Mouse (Mus musculus) right cerebral cortex, postnatal 4 days (tissue): ENCODE results near the gene Gm10778.
A peak's percentile ranks its signal among the peaks of the same experiment; 100 is the strongest.

Source experiments
- DNase-seq: peaks from one replicate; pipeline ENCODE4 v3.0.0-alpha.2; 2022

Gene Gm10778

DNA sequence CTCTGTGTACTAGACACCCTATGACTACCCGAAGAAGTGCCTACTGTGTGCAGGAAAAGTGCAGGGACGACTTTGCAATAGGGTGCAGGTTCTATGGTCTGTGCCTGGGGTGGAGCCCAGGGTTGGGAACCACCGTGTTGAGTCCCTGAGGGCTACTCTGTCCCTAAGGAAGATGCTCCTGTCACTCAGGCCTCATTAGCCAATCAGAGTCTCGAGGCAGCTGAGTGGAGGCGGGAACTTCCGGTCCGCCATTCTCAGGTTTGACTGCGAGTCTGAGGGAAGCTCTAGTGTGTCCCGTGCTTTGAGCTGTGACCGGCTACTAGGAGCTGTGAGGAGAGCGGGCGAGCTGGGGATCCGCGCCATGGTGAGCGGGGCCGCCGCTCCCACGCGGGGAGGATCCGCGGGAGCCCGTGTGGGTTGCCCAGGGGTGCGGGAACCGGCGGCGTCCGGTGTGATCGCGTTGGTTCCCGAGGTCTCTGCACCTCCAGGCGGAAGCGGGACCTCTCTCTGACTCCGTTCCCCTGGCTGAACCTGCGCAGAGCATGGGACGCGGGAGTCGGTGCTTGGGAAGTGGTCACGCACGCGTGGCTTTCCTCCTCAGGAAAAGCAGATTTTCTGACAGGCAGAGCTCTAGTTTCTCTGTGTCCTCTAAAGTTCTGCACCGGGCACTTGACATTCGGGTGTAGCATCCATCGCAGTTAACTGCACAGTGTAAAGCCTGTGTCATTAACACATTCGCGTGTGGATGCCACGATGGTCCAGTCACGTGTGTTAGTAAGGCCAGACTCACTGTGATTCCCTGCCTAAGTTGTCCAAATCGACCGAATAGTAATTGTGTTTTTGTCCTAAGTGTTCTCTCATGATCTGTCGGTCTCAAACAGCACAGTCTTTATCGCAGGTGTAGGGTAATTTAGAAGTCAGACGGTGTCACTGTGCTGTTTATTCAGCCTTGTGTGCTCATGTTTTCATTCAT is at the start of gene Gm10778:
Gene Gm10778 (plus strand): TSS at position 257 of the 973 bp plus-strand sequence.
- peak; percentile 80 for DNase-seq

DNA sequence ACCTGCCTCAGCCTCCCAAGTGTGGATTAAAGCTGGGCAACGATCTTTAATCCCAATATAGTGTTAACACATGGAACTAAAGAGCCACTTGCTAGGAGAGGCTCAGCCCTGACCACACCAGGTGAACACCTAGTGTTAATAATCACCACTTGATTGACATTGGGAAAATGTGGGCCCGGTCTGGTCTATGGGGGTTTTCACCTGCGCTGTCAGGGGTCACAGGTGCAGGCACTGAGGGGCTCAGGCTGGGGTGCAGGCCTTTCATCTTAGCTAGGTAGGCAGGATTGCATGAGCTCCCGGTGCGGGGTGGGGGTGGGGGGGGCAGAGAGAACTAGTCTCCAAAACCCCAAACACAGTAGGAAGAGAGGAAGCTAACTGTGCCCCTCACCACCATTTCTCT is 49.2 kb upstream of the Gm10778 start:
- DNase-seq, result no peak

DNA sequence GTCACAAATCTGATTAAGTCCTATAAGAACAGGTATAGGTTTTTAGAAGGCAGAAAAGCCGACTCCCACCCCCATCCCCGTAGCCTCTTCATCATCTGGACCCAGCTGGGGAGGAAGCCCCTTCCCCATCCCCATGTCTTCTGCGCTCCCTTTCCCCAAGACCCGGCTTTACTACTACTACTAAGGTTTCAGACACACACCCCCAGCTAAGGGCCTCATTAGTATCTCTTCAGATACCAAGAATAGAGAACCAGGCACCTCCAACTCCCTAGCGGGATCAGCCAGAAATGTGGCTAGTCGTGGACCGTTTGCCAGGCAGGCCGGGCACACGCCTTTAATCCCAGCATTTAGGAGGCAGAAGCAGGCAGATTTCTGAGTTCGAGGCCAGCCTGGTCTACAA is 48.8 kb upstream of the Gm10778 start:
- no peak for DNase-seq

GRCm38 (mm10) chr10:81600738-81601203 is 48.1 kb upstream of the Gm10778 start, which contains the start of gene Tle6:
Gene Tle6, minus strand, starts transcription at chr10:81601073.
- peak; percentile 97 for DNase-seq

GRCm38 (mm10) chr10:81601396-81601905 is 47.4 kb upstream of the Gm10778 start:
- no peak for DNase-seq

GRCm38 (mm10) chr10:81602741-81603151 is 46.1 kb upstream of the Gm10778 start:
- DNase-seq, result no peak

DNA sequence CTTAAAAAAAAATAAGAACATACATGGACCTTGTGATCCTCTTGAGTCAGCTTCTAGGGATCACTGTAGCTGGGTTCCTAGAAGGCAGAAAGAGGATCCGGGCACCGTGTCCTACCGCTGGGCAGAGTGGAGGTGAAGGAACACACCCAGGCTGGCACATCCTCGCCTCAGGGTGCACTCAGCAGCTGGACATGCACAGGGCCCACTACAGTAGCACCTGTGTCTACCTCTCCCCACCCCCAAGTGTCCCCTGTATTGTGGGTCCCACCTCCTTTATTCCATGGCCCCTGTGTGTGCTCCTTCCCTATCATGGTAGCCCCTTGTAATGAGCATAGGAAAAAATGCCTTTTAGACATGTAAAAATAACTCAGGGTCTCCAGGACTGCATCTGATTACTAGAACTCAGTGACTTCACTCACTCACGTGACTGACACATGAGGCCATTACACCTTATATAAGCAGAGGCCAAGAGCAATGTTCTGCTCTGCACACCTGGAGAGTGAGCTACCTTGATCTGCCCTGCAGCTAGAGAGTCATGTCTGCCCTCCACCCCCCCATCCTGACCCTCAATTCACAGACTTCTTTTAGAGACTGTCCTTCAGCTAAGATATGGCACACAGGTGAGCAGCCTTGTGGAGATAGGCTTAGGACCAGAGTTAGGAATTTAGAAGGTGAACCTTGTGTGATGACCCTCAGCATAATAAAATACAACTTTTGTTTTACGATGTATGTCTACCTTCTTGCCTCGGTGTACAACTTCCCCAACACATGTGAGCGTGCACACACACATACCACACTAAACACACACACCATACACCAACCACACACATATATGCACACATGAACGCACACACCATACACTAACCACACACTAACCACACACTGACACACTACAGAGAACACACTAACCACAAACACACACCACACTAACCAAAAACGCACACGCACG is 44.6 kb upstream of the Gm10778 start:
- no peak for DNase-seq

- peak; percentile 94 for DNase-seq
These were observed 43.7 kb upstream of the Gm10778 start for GRCm38 (mm10) chr10:81604968-81605665.

DNA sequence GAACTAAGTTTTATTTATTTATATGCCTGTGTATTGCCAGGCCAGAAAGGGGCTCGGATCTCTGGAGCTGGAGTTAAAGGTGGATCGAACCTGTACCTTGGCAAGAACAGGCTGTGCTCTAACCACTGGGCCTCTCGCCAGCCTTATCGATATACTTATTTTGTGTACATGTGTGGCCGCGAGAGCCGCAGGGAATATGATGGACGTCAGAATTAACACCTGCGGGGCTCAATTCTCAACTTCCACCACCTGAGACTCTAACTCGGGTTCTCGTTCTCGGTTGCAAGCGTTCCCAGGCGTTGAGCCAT is 43.2 kb upstream of the Gm10778 start:
- no peak for DNase-seq

GRCm38 (mm10) chr10:81605974-81606751 is 42.7 kb upstream of the Gm10778 start, which contains the start of gene BC025920:
Gene BC025920, plus strand, starts transcription at chr10:81606270.
- DNase-seq, result peak; percentile 84

DNA sequence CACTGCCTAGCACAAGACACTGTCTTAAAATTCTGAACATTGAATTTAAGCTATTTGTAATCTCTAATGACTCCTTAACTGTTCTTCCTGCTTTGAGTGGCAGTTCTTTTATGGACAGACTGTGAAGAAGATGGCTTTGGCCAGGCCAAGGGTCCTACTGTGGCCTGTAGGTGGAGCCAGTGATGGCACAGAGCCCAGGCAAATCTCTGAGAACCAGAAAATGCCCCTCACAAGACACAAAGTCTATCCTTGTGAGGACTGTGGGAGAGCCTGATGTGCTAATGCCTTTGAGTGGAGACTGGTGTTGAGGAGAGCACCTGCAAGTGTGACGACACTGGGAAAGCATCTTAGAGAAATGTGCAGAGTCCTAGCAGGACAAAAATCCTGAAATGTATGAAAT is 40.6 kb upstream of the Gm10778 start:
- no peak for DNase-seq

DNA sequence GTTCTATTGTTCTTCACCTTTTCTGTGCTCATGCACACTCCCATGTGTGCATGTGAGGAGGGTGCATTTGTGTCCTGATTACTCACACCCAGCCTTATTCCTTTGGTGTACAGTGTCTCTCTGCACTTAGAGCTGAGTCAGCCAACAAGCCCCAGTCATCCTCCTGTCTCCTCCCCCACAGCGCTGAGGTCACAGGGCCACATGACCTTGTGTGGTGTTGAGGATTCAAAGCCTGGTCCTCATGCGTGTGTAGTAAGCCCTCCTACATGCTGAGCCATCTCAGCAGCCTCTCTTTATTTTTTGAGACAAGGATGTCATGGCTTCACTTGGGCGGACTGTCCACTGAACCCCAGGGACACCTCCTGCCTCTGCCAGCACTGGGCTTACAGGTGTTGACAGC is 36.1 kb upstream of the Gm10778 start:
- DNase-seq, result no peak

DNA sequence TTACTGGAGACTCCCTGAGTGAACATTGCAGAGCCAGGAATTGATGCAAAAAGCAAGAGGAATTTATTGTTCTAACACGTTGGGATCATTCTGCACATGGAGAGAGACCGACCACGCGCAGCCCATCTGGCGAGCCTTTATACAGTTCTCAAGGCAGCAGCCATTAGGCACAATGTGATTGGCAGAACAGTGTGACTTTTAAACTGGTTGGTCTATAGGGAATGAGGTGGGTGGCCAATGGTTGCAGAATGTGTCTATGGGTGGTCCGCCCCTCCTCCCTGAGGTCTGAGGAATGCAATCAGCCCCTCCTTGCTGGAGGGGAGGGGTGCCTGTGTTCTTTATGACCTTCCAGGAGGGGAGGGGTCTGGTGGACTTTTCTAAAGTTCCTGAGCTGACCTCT is 33.4 kb upstream of the Gm10778 start:
- no peak for DNase-seq

GRCm38 (mm10) chr10:81619976-81620375 is 28.9 kb upstream of the Gm10778 start:
- DNase-seq, result no peak

DNA sequence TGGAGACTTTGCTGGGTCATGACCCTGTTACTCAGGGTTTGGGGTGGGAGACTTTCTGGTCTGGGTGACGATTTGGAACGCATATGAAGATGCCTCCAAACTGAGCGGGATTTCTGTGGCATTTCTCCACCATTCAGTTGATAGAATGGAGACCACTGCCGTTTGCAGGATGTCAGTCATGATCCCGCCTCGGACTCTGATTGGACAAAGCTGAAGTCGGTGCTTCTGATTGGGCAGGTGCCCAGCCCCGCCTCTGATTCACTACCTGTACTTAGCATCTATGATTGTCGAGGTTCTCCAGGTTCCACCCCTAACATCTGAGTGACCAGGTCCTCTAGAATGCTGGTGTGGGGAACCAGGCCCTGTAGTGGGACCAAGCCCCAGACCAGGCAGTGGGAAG is 28.1 kb upstream of the Gm10778 start:
- no peak for DNase-seq

- DNase-seq, result no peak
These were observed 25.4 kb upstream of the Gm10778 start for GRCm38 (mm10) chr10:81623441-81623840.

DNA sequence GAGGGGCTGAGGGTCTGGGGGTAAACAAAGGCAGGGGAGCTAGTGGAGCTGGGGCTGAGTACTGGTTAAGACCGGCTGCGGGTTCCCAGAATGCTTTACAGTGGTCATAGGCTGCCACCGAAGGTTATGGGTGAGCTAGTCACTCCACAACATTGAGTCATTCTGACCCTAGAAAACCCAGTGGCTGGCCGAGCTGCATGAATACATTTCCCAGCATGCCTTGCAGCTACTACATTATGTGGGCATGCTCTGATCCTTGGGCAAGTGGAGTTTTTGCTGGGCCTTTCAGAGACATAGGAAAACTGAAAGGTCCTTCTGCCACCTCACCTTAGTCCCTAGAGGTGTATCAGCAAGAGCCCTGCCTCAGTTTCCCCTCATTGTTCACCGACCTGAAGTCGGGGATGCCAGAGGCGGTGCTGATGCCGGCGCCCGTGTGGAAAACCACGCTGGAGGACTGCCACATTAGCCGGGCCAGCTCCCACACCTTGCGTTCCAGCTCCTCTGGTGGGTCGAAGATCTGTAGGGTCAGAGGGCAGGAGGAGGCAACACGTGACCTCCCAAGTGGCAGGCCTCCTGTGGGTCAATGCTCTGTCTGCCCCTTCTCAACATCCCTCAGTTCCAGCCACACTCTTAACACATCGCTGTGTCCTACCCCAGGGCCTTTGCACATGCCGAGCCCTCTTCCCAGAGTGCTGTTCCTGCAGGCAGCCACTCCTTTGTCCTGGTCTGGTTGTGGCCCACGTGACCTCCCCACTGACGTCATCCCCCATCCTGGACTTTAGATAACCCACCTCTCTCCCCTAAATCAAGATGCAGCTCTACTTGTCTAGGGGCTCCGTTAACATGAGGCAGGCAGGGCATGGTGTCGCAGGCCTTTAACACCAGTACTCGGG is 22.5 kb upstream of the Gm10778 start:
- DNase-seq, result no peak

- peak; percentile 86 for DNase-seq
These were observed 21.6 kb upstream of the Gm10778 start, which contains the start of gene Sirt6 for GRCm38 (mm10) chr10:81626994-81627835. Gene Sirt6, minus strand, starts transcription at chr10:81627797.

DNA sequence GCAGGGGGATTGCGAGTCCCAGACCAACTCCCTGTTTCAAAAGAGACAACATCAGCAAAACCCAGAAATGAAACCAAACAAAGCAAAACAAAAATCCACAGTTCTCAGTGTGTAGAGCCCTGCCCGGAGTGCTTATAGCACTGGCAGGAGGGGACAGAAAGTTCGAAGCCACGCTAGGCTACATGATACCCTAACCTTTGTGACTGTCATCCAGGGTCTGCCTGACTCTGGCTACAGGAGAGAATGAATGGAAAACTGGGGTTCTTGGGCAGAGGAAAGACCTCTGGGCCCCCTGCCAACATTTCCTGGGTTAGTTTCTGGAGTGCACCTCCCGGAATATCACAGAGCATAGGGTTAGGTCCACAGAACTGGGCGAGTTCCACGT is 21.0 kb upstream of the Gm10778 start:
- peak; percentile 53 for DNase-seq

GRCm38 (mm10) chr10:81628390-81628789 is 20.5 kb upstream of the Gm10778 start, which contains the start of gene Ankrd24:
Gene Ankrd24, plus strand, starts transcription at chr10:81628540.
- DNase-seq, result no peak
